Mouse (Mus musculus): ENCODE results near the gene Slain1. TPM values are rescaled to one million over a fixed set of nuclear protein-coding genes. Genes with fewer than 3 reads are reported as not detected.

The Slain1 gene
- polyA plus RNA-seq, 1 experiment, result 18.9 TPM

DNA sequence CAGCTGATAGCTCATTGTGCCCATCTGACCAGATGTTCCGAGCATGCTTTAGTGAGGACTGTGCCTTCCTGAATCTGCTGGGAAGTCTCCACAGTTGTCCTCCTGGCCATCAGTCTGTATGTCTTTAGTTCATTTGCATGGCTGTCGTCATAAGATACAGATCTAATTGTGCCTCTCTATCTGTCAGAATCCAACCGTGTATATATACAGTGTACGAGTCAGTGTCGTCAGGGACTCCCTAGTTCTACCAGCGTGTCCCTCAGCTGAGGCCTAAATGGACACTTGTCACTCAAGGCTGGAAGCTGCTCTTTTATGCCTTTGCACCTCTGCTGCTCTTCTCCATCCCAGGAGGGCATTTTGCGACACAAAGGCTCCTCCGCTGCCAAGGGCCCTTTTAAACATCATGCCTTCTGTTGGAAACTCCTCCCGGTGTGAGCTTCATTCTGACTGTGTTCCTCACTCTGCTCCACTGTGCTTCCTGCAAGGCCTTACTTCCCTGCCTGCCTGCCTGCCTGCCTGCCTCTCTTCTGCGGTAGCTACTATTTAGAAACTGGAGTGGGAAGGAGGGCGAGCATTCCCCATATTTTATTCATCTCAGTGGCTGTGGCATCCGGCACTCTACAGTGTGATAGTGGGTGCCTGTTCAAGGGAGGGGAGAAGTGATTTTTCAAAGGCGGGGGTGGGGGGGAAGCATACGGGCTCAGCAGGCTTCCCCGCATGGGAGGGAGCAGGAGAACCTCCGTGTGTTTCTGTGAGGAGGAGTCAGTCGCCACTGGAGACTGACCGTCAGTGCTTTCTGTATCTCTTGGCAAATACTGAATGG, 29.6 kb downstream of the Slain1 start:
- no peak overlapping the region for H3K27ac ChIP-seq (ENCODE audit: insufficient read depth, low read length)
- no peak for TF ChIP-seq EP300 (IDR thresholded peaks at IDR 0.05; ENCODE audit: insufficient read depth, low read depth, low read length)
- no peak for TF ChIP-seq POLR2A (IDR thresholded peaks at IDR 0.05; ENCODE audit: insufficient read depth, low read length)
- TF ChIP-seq CTCF (IDR thresholded peaks at IDR 0.05; ENCODE audit: low read depth, low read length), result no peak

DNA sequence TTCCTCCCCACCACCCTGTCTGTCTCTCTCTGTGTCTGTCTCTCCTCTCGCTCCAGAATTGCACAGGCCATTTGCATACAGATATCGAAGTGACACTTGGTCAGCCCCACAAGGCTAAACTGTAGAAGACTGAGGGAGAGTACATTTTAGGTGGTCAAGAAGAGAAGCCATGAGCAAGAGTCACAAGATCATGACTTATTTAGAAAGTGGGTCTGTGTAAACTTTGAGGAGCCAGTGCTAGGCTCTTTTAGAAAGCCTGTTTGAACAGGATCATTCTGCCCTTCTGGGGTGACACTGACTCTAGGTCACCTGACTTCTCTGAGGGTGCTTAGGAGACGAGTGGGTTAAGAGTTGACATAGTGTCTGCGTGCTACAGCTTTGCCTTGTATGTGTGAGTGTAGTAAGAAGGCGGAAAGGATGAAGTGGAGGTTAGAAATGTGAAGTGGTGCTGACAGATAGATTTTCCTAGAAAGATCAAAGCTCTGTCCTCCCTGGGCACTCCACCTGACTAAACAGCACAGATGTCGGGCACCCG, 30.3 kb downstream of the Slain1 start:
- Histone ChIP-seq H3K4me1 (ENCODE audit: control insufficient read depth, insufficient read depth, low read length) (no peaks in the 10 kb centered on the region), H3K27me3 (ENCODE audit: control insufficient read depth, insufficient read depth, low read length, poor library complexity, severe bottlenecking) (no peaks in the 10 kb centered on the region), H3K4me3 (ENCODE audit: low read depth, low read length) (no peak overlapping the region), H3K27ac (ENCODE audit: insufficient read depth, low read length) (no peak overlapping the region), H3K9me3 (replicated peaks; ENCODE audit: control insufficient read depth, insufficient read depth, low read length, poor library complexity, severe bottlenecking) (no peaks in the 10 kb centered on the region), H3K36me3 (ENCODE audit: control insufficient read depth, insufficient read depth, low read length, poor library complexity, severe bottlenecking) (no peaks in the 10 kb centered on the region), H3K9ac (ENCODE audit: low read depth, poor library complexity, severe bottlenecking) (no peak overlapping the region)
- no peak for TF ChIP-seq POLR2A (IDR thresholded peaks at IDR 0.05; ENCODE audit: insufficient read depth, low read length)
- TF ChIP-seq EP300 (IDR thresholded peaks at IDR 0.05; ENCODE audit: insufficient read depth, low read depth, low read length), result no peak
- no peak for TF ChIP-seq CTCF (IDR thresholded peaks at IDR 0.05; ENCODE audit: low read depth, low read length)

More for the DNA sequence above, 29.6 kb downstream of the Slain1 start:
- no peaks in the 10 kb centered on the region for H3K4me1 ChIP-seq (ENCODE audit: control insufficient read depth, insufficient read depth, low read length)
- no peaks in the 10 kb centered on the region for H3K9me3 ChIP-seq (replicated peaks; ENCODE audit: control insufficient read depth, insufficient read depth, low read length, poor library complexity, severe bottlenecking)
- no peak overlapping the region for H3K4me3 ChIP-seq (ENCODE audit: low read depth, low read length)
- no peaks in the 10 kb centered on the region for H3K36me3 ChIP-seq (ENCODE audit: control insufficient read depth, insufficient read depth, low read length, poor library complexity, severe bottlenecking)
- no peaks in the 10 kb centered on the region for H3K27me3 ChIP-seq (ENCODE audit: control insufficient read depth, insufficient read depth, low read length, poor library complexity, severe bottlenecking)
- H3K9ac ChIP-seq (ENCODE audit: low read depth, poor library complexity, severe bottlenecking), result no peak overlapping the region

DNA sequence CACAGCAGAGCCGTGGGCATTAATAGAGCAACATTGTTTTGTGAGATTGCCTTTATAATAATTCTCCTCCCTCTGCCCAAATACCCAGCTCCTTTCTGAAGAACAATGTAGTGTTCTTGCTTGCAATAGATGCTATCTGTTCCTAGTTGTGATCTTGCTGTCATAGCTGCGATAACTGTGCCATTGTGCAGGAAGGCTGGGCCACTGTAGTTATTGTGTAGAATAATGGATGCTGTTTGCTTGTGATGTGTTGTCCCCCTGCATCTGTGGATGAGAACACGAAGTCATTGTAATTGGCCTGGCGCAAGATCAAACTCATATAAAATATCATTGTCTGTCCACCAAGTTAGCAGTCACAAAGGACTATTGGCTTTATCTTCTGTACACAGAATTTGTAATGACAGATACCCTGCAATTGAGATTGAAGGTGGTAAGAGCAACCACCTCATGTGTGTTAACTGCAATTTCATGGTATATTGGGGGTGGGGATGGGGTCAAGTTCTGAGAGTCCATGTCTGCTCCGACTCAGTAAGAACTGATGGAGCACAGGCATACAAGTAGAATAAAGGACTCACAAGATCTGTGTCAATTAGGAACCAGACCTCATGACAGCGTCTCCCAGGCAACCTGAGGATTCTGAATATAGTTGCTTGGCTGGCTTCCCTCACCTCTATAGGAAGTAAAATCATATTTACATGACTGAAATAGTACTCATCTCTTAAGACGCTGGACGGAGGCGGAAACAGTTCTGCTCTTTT, 32.8 kb downstream of the Slain1 start:
- Histone ChIP-seq H3K36me3 (ENCODE audit: control insufficient read depth, insufficient read depth, low read length, poor library complexity, severe bottlenecking) (no peaks in the 10 kb centered on the region), H3K4me1 (ENCODE audit: control insufficient read depth, insufficient read depth, low read length) (no peaks in the 10 kb centered on the region), H3K4me3 (ENCODE audit: low read depth, low read length) (no peak overlapping the region), H3K27ac (ENCODE audit: insufficient read depth, low read length) (no peak overlapping the region), H3K9me3 (replicated peaks; ENCODE audit: control insufficient read depth, insufficient read depth, low read length, poor library complexity, severe bottlenecking) (no peaks in the 10 kb centered on the region), H3K27me3 (ENCODE audit: control insufficient read depth, insufficient read depth, low read length, poor library complexity, severe bottlenecking) (no peaks in the 10 kb centered on the region), H3K9ac (ENCODE audit: low read depth, poor library complexity, severe bottlenecking) (no peak overlapping the region)
- TF ChIP-seq CTCF (IDR thresholded peaks at IDR 0.05; ENCODE audit: low read depth, low read length), result no peak
- no peak for TF ChIP-seq POLR2A (IDR thresholded peaks at IDR 0.05; ENCODE audit: insufficient read depth, low read length)

DNA sequence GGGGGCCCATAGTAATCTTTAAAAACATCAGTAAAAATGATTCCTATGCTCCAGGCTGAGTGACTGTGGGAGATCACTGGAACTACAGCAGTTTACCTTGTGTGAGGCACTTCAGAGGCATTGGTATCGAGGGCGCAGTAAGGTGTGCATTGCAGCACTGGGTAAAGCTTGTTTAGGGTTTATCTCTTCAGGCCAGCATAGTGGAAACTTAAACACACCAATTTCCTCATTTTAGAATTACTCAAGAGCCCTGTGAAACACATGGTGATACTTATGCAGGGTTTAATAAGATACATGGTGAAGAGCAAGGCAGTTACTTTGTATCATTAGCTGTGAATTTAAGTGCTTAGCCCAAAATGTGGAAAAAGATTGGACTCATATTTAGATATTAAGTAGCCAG, 37.0 kb downstream of the Slain1 start:
- Histone ChIP-seq H3K9me3 (replicated peaks; ENCODE audit: control insufficient read depth, insufficient read depth, low read length, poor library complexity, severe bottlenecking) (no peaks in the 10 kb centered on the region), H3K4me3 (ENCODE audit: low read depth, low read length) (no peak overlapping the region), H3K27me3 (ENCODE audit: control insufficient read depth, insufficient read depth, low read length, poor library complexity, severe bottlenecking) (no peaks in the 10 kb centered on the region), H3K9ac (ENCODE audit: low read depth, poor library complexity, severe bottlenecking) (no peak overlapping the region), H3K4me1 (ENCODE audit: control insufficient read depth, insufficient read depth, low read length) (no peaks in the 10 kb centered on the region), H3K36me3 (ENCODE audit: control insufficient read depth, insufficient read depth, low read length, poor library complexity, severe bottlenecking) (no peaks in the 10 kb centered on the region), H3K27ac (ENCODE audit: insufficient read depth, low read length) (no peak overlapping the region)
- TF ChIP-seq POLR2A (IDR thresholded peaks at IDR 0.05; ENCODE audit: insufficient read depth, low read length) (no peak), CTCF (IDR thresholded peaks at IDR 0.05; ENCODE audit: low read depth, low read length) (no peak), EP300 (IDR thresholded peaks at IDR 0.05; ENCODE audit: insufficient read depth, low read depth, low read length) (no peak)

DNA sequence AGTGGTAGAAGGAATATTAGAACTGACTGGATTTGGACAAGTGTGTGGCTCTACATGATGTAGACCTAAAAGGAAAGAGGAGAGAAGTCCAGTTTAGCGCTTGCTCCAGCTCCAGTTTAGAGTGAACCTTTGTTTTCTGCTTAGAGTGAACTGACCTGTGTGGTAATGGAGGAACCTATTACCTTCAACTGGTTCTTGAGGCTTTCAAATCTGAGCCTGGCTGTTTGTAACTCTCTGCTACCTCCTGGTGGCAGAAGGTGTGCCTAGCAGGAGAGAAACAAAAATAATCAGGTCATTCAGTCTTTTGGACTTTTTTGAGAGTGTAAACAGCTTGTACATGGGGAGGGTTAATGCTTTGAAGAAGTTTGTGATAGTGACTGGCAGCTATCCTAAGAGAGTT, 44.3 kb downstream of the Slain1 start:
- H3K9me3 ChIP-seq (replicated peaks; ENCODE audit: control insufficient read depth, insufficient read depth, low read length, poor library complexity, severe bottlenecking), result no peaks in the 10 kb centered on the region
- no peak overlapping the region for H3K4me3 ChIP-seq (ENCODE audit: low read depth, low read length)
- TF ChIP-seq CTCF (IDR thresholded peaks at IDR 0.05; ENCODE audit: low read depth, low read length) (no peak), POLR2A (IDR thresholded peaks at IDR 0.05; ENCODE audit: insufficient read depth, low read length) (no peak), EP300 (IDR thresholded peaks at IDR 0.05; ENCODE audit: insufficient read depth, low read depth, low read length) (no peak)
- H3K4me1 ChIP-seq (ENCODE audit: control insufficient read depth, insufficient read depth, low read length), result no peaks in the 10 kb centered on the region
- no peaks in the 10 kb centered on the region for H3K36me3 ChIP-seq (ENCODE audit: control insufficient read depth, insufficient read depth, low read length, poor library complexity, severe bottlenecking)
- no peak overlapping the region for H3K9ac ChIP-seq (ENCODE audit: low read depth, poor library complexity, severe bottlenecking)
- no peak overlapping the region for H3K27ac ChIP-seq (ENCODE audit: insufficient read depth, low read length)
- H3K27me3 ChIP-seq (ENCODE audit: control insufficient read depth, insufficient read depth, low read length, poor library complexity, severe bottlenecking), result no peaks in the 10 kb centered on the region

DNA sequence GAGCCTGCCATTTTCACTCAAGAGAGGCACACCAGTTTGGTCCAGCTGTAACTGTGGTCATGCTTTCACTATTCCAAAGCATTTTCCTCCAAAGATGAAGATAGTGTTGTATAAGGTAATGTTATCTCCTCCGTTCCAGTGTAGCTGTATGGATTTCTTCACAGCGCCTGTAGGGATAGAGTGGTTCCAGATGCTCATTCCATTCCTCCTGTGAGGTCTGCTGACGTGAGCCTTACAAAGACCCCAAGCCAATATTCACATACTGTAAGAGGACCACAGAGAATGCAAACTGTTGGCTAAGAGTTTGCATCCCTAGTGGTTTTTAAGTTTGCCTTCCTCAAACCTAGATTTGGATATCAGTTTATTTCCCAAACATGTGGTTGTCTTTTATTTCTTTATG, 45.6 kb downstream of the Slain1 start:
- Histone ChIP-seq H3K9ac (ENCODE audit: low read depth, poor library complexity, severe bottlenecking) (no peak overlapping the region), H3K27me3 (ENCODE audit: control insufficient read depth, insufficient read depth, low read length, poor library complexity, severe bottlenecking) (no peaks in the 10 kb centered on the region), H3K27ac (ENCODE audit: insufficient read depth, low read length) (no peak overlapping the region), H3K9me3 (replicated peaks; ENCODE audit: control insufficient read depth, insufficient read depth, low read length, poor library complexity, severe bottlenecking) (no peaks in the 10 kb centered on the region), H3K36me3 (ENCODE audit: control insufficient read depth, insufficient read depth, low read length, poor library complexity, severe bottlenecking) (no peaks in the 10 kb centered on the region), H3K4me3 (ENCODE audit: low read depth, low read length) (no peak overlapping the region), H3K4me1 (ENCODE audit: control insufficient read depth, insufficient read depth, low read length) (no peaks in the 10 kb centered on the region)
- TF ChIP-seq EP300 (IDR thresholded peaks at IDR 0.05; ENCODE audit: insufficient read depth, low read depth, low read length) (no peak), POLR2A (IDR thresholded peaks at IDR 0.05; ENCODE audit: insufficient read depth, low read length) (no peak), CTCF (IDR thresholded peaks at IDR 0.05; ENCODE audit: low read depth, low read length) (no peak)
